Mouse (Mus musculus) monocyte, adult 5-6 weeks (primary cell): ENCODE results near the gene Tfap2e. TPM values are rescaled to one million over a fixed set of nuclear protein-coding genes. Genes with fewer than 3 reads are reported as not detected.
A peak's percentile ranks its signal among the peaks of the same experiment; 100 is the strongest.

ENCODE experiments used
- ATAC-seq: fragments of 153-309, 156-312 bp; replicated peaks from 2 replicates; pipeline ENCODE4 v1.8.0; 2017; ENCODE audit warnings: mild to moderate bottlenecking; ENCODE audit not compliant: low TSS enrichment, insufficient number of reproducible peaks, severe bottlenecking, poor library complexity, low FRiP score
- total RNA-seq: library from RNA; stranded (forward); fragments of 200-1000, 200-491, 200-594 nt; gene quantifications from 3 replicates; pipeline ENCODE4 v1.2.3, GENCODE M21; 2017

Tfap2e gene
- total RNA-seq, 1 experiment from 2014 or later: not detected

GRCm38 (mm10) chr4:126734700-126735381 is 1.2 kb downstream of the Tfap2e start:
- no peak for ATAC-seq

GRCm38 (mm10) chr4:126734001-126734603 is 1.9 kb downstream of the Tfap2e start:
- no peak for ATAC-seq

- ATAC-seq: no peak
These were observed 3.3 kb downstream of the Tfap2e start for GRCm38 (mm10) chr4:126732531-126733380.

DNA sequence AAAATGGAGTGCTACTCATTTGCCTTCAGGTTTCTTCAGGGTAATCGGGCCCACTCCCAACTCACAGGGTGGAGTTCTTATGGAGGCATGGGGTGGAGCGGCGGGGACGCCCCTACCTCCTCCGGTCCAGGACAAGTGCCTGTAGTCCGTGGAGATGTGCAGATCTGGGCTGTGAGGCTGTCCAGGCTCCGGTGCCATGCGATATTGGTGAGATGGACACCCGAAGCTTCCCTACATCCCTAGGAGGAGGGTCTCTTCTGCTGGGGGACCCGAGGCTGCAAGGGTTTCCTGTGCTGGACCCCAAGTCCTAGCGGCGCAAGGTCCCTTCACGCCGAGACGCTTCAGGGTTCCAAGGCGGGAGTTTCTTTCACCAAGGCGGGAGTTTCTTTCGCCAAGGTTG is 3.9 kb downstream of the Tfap2e start:
- no peak for ATAC-seq

DNA sequence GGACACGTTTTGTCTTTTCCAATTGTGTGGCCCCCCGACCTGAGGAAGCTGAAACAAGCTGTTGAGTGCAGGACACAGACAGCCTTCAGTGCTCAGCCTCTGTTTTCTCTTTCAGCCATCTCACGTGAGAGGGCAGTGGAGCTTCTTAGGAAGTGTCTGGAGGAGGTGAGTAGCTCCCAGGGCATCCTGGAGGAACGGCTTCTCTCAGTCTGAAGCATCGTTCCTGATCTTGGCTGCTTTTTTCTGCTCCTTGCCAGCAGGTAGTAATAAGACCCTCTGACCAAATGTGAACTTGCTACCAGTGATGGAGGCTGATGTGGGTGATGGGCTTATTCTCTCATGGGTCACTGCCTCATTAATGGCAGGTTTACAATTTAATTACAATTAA is 28.6 kb downstream of the Tfap2e start:
- ATAC-seq: no peak

DNA sequence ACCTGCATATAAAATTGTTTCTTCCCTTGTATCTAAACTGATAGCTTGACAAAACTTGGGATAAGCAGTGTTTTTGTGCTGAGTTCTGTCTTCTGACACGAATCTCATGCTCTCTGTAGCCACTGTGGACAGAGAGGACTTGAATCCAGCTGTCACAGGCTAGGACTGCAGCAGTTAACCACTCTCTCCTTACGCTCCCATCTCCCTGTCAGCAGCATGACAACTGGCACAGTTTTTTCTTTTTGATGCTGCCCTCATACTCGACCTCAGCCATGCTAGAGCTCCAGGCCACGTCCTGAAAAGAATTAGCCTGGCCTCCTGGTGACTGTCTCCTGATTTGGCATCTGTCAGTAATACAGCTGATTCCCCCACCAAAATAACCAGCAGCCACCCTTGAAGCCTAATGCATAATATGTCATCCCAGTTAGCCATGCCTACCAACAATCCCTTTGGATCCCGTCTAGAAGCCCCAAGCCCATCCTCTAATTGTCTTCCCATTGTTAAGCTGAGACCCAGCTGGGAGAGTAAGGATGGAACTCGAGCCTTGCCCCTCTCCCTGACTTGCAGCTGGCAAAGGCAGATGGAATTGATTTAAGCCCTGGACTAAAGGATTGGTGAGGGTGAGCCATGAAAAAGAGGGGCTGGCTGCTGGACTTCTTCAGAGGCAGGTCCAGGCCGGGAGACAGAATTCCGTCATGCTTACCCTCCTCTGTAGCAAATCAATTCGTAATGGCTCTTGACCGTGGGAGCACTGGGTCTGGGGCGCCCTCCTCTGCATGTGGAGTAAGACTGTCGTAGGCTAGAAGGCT is 29.2 kb downstream of the Tfap2e start:
- no peak for ATAC-seq

GRCm38 (mm10) chr4:126696908-126697307 is 39.1 kb downstream of the Tfap2e start:
- no peak for ATAC-seq

DNA sequence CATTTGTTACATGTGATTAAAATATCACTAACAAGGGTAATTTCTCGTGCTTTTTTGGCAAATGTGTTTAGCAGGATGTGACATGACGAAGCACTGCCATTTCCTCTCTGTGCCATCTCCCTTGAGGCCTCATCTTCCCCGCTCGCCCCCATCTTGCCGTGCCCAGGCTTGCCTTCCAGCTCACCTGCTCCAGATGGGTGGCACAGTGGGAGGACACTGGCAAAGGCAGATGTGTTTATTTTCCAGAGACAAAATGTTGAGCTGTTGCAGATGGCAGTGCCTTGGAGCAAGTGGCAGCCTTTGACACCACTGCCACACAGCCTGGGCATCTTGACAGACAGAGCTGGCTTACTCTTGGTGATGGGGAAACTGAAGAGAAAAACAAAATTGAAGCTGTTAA is 43.0 kb downstream of the Tfap2e start:
- no peak for ATAC-seq

- ATAC-seq: no peak
These were observed 46.6 kb downstream of the Tfap2e start for GRCm38 (mm10) chr4:126689457-126689856.

- no peak for ATAC-seq
These were observed 53.0 kb downstream of the Tfap2e start for GRCm38 (mm10) chr4:126683084-126683483.

- ATAC-seq: no peak
These were observed 53.7 kb downstream of the Tfap2e start for GRCm38 (mm10) chr4:126682298-126682697.

GRCm38 (mm10) chr4:126677054-126678003 is 58.7 kb downstream of the Tfap2e start, which contains the start of gene Psmb2:
TSS of gene Psmb2 (plus strand) at chr4:126677630.
- ATAC-seq: peak; percentile 98

GRCm38 (mm10) chr4:126667075-126667474 is 69.0 kb downstream of the Tfap2e start:
- no peak for ATAC-seq

Other genes starting within 250 kb of the Tfap2e start
- gene Ago4, start 202.8 kb downstream of the Tfap2e start, total RNA-seq: 3.7 to 8.4 TPM (median 5.7 TPM) in 3 replicates
- gene Clspn, start 179.3 kb downstream of the Tfap2e start, total RNA-seq: 1.7 to 15.5 TPM (median 9.2 TPM) in 3 replicates
- gene 5730409E04Rik, start 126.4 kb downstream of the Tfap2e start, total RNA-seq: 2.3 to 6.4 TPM (median 3.7 TPM) in 3 replicates
- gene Psmb2, start 58.6 kb downstream of the Tfap2e start, total RNA-seq: 64.6 to 85.4 TPM (median 64.6 TPM) in 3 replicates
- 4.7 to 9.4 TPM (median 6.5 TPM) in 3 replicates for gene Ncdn, start 17.2 kb upstream of the Tfap2e start, total RNA-seq
- gene AU040320, start 17.3 kb upstream of the Tfap2e start, total RNA-seq: 18.5 to 37.3 TPM (median 20.5 TPM) in 3 replicates
- gene Zmym4, start 231.9 kb upstream of the Tfap2e start, total RNA-seq: 15.8 to 61.9 TPM (median 46.3 TPM) in 3 replicates